Mouse (Mus musculus) limb, embryonic 13.5 days (tissue): Measurements from ENCODE around the gene Aven. TPM values are rescaled to one million over a fixed set of nuclear protein-coding genes. Genes with fewer than 3 reads are reported as not detected.
A peak's percentile ranks its signal among the peaks of the same experiment; 100 is the strongest.

Experiments used
- ATAC-seq: fragments of 200-750 bp; cut with Nextera tagmentation; 2 replicates; pipeline ENCODE4 v1.8.0; 2017; ENCODE audit warnings: low read depth, moderate number of reproducible peaks, moderate TSS enrichment; ENCODE audit not compliant: low FRiP score
- H3K27ac ChIP-seq: fragments of 300-500 bp; sonication (generic); 2 replicates; pipeline ENCODE4 v1.5.1; 2015; ENCODE audit warnings: inconsistent platforms, mild to moderate bottlenecking, moderate library complexity
- H3K27me3 ChIP-seq: fragments of 300-500 bp; sonication (generic); 2 replicates; pipeline ENCODE4 v1.6.1; 2015; ENCODE audit warnings: mild to moderate bottlenecking, inconsistent platforms
- H3K36me3 ChIP-seq: fragments of 300-500 bp; sonication (generic); 2 replicates; pipeline ENCODE4 v1.6.1; 2015; ENCODE audit warnings: inconsistent platforms, mild to moderate bottlenecking, moderate library complexity
- H3K4me1 ChIP-seq: fragments of 300-500 bp; sonication (generic); 2 replicates; pipeline ENCODE4 v1.6.1; 2015; ENCODE audit warnings: inconsistent platforms
- H3K4me2 ChIP-seq: fragments of 300-500 bp; sonication (generic); replicated peaks from 2 replicates; pipeline ENCODE4 v1.6.1; 2015; ENCODE audit warnings: inconsistent platforms, mild to moderate bottlenecking, moderate library complexity
- H3K4me3 ChIP-seq: fragments of 300-500 bp; sonication (generic); 2 replicates; pipeline ENCODE4 v1.5.1; 2015; ENCODE audit warnings: moderate library complexity, mild to moderate bottlenecking, inconsistent platforms
- H3K9ac ChIP-seq: fragments of 300-500 bp; sonication (generic); 2 replicates; pipeline ENCODE4 v1.6.1; 2015; ENCODE audit warnings: mild to moderate bottlenecking, inconsistent platforms
- H3K9me3 ChIP-seq: fragments of 300-500 bp; sonication (generic); 2 replicates; pipeline ENCODE4 v1.6.1; 2016; ENCODE audit warnings: inconsistent platforms
- WGBS: fragments of 180-500 bp; shearing (Covaris S2); methylation state at CpG from one replicate; pipeline ENCODE4 v1.1.7; 2015; 5-methylcytosine and 5-hydroxymethylcytosine counted together
- polyA plus RNA-seq: library from polyadenylated mRNA; unstranded; fragments of >200 nt; fragmentation: Nextera tagmentation; extraction: Ambion mirVana; gene quantifications from 2 replicates; pipeline ENCODE4 v1.2.1, GENCODE M21; 2015

Aven gene
- polyA plus RNA-seq, 1 experiment from 2014 or later, result 6.8 TPM

DNA sequence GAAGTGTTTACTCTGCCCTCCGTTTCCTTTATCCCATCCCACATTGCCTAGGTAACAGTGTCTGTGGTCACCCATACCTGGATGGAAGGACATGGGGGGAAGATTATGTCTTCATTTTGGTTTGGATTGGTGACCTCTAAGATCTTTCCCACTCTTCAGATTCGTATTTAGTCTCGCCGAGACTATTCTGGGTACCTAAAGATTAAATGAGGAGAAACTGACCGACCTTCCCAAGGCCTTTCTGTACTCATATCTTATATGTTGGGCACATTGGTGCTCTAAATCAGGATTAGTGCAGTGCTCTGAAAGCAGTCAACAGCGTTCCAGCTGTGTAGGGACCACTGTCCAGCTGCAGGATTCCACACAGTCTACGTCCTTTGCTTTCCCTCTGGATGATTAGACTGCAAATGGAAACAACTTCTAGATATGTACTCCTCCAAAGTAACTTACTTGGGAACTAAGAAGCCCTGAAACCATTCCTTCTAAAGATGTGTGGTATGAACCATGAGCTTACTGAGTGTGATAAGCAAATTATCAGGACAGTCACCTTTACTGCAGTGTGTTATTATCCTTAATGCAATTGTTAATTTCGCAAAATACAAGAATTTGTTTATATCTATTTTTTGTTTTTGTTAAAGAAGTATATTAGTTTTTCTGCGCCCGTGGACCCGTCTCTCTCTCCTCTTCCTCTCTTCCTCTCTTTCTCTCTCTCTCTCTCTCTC is 936 bp downstream of the Aven start:
- H3K27me3 ChIP-seq, result no peaks in the 10 kb centered on the region
- H3K27ac ChIP-seq, result peak overlapping the region; percentile 99; the same call in 1 of the 2 replicates
- peaks cover 16% of the 10 kb centered on the region for H3K4me1 ChIP-seq
- ATAC-seq, result no peak; the same call in 1 of the 2 replicates
- H3K4me2 ChIP-seq, result peak overlapping the region; percentile 68
- H3K4me3 ChIP-seq, result peak overlapping the region; percentile 75
- no peaks in the 10 kb centered on the region for H3K36me3 ChIP-seq
- H3K9ac ChIP-seq, result peak overlapping the region; percentile 99
- H3K9me3 ChIP-seq, result no peaks in the 10 kb centered on the region
- 43% methylated on average over 11 of the region's 11 CpGs for WGBS

DNA sequence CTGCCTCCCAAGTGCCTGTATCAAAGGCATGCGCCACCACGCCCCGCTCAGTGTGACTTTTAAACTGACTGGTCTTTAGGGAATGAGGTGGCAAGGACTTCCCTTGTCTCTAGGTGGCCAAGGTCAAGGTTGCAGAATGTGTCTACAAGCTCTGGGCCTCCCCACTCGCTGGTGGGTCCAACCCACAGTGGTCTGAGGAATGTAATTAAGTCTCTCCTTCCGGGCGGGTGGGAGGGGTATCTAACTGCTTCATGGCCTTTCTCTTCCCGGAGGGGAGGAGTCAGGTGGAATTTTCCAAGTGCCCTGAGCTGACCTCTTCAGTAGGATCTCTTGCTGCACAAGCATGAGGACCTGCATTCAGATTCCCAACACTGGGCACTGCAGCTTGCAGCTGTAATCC is 5.1 kb downstream of the Aven start:
- no peak overlapping the region for H3K27ac ChIP-seq
- no peak overlapping the region for H3K4me3 ChIP-seq
- H3K27me3 ChIP-seq, result no peaks in the 10 kb centered on the region
- ATAC-seq, result no peak
- no peaks in the 10 kb centered on the region for H3K36me3 ChIP-seq
- no peaks in the 10 kb centered on the region for H3K9me3 ChIP-seq
- no peak overlapping the region for H3K4me2 ChIP-seq
- no peak overlapping the region for H3K9ac ChIP-seq
- WGBS, result 70% methylated on average over 7 of the region's 7 CpGs
- H3K4me1 ChIP-seq, result peaks cover 14% of the 10 kb centered on the region

DNA sequence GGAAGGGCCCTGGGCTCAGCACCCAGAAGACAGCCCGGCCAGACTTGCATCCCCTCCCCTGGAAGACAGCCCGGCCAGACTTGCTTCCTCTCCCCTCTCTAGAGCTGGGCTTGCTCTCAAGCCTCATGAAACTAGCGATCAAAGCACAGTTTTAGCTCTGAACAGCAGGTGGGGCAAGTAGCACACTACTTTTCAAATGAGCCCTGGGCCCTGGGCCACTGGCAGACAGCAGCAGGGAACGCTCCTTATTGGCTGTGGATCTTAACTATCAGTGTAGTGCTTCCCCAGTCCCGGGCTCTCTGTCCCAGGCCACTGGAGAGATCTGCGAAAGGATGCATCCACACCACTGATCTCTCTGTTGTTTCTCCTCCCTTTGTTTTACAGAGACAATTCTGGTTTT is 8.4 kb downstream of the Aven start:
- Histone ChIP-seq H3K36me3 (no peaks in the 10 kb centered on the region), H3K9me3 (no peaks in the 10 kb centered on the region), H3K4me3 (no peak overlapping the region), H3K9ac (peak overlapping the region; percentile 8; the same call in 1 of the 2 replicates), H3K27ac (no peak overlapping the region), H3K27me3 (no peaks in the 10 kb centered on the region), H3K4me2 (0 out of 2 replicates have a peak overlapping the region, but pooled peaks have one; percentile 16), H3K4me1 (0 out of 2 replicates have a peak, but pooled peaks cover 8% of the 10 kb centered on the region)
- WGBS, result 4% methylated on average over 6 of the region's 6 CpGs
- peak; percentile 86 for ATAC-seq

DNA sequence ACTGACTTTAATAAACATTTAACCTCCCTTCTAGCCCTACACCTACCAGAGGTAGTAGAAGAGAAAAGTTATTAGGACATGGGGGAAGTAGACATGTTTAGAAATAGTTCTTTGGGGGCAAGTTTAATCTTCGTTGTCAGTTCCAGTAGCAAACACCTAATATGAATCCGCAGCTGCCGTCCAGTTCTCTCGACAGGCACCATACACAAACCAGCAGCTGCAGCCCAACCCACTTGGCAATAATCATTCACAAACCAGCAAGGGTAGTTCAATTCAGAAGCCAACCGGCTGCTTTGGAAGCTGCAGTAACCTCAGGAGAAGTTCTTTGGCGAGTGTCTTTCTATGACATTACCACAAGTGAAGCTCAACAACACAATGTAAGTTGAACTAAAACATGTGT is 11.2 kb downstream of the Aven start:
- 87% methylated on average over 6 of the region's 6 CpGs for WGBS
- Histone ChIP-seq H3K4me2 (no peak overlapping the region), H3K4me3 (no peak overlapping the region), H3K9ac (no peak overlapping the region), H3K27ac (no peak overlapping the region), H3K36me3 (no peaks in the 10 kb centered on the region), H3K9me3 (no peaks in the 10 kb centered on the region), H3K27me3 (no peaks in the 10 kb centered on the region), H3K4me1 (0 out of 2 replicates have a peak, but pooled peaks cover 5% of the 10 kb centered on the region)
- no peak for ATAC-seq

DNA sequence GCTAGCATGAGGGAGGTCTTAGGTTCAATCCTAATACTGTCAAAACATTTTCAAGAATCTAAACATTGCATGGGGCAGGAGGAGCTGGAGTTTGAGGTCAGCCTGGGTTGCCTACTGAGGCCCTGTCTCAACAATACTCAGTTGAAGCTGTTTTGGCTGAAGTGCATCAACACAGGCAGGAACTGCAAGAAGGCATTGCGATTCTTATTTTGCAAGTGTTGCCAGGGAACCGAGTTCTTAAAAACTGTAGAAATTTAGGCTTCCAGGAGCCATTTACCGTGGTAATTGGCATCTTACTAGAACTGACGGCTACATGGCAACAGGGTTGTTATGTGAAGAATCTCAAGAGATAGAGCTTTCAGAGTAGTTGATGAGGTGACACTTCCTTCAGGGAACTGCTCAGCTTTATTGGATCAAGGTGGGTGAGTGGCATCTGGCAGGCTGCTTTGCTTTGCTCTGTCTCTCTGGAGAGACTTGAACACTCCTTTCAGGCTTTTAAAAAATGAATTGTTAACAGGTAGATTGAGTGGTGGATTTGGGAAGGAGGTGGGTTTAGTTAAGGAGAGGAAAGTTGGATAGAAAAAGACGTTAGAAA is 14.2 kb downstream of the Aven start:
- no peak; the same call in 1 of the 2 replicates for ATAC-seq
- H3K27ac ChIP-seq, result no peak overlapping the region
- H3K9me3 ChIP-seq, result no peaks in the 10 kb centered on the region
- no peak overlapping the region for H3K4me2 ChIP-seq
- no peaks in the 10 kb centered on the region for H3K27me3 ChIP-seq
- no peak overlapping the region for H3K4me3 ChIP-seq
- H3K9ac ChIP-seq, result no peak overlapping the region
- H3K36me3 ChIP-seq, result no peaks in the 10 kb centered on the region
- H3K4me1 ChIP-seq, result no peaks in the 10 kb centered on the region
- WGBS, result 38% methylated on average over 5 of the region's 5 CpGs

DNA sequence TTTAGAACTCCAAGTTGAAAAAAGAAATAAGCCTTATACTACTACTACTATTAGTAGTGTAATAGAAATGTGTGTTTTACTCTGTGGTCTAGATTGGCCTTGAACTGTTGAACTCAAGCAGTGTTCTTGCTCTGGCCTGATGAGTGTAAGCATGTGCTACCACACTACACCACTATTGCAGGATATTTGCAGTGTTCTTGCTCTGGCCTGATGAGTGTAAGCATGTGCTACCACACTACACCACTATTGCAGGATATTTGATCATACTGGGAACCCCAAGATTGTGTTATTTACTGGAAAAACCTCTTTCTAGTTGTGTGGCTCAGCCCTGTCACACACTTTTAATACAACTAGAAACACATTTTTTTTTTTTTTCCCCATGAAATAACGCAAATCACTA is 14.7 kb downstream of the Aven start:
- H3K27ac ChIP-seq, result no peak overlapping the region
- H3K9ac ChIP-seq, result no peak overlapping the region
- H3K4me3 ChIP-seq, result no peak overlapping the region
- no peak for ATAC-seq
- no peaks in the 10 kb centered on the region for H3K36me3 ChIP-seq
- WGBS, result 89% methylated on average over 1 of the region's 1 CpGs
- H3K9me3 ChIP-seq, result no peaks in the 10 kb centered on the region
- no peaks in the 10 kb centered on the region for H3K27me3 ChIP-seq
- no peaks in the 10 kb centered on the region for H3K4me1 ChIP-seq
- H3K4me2 ChIP-seq, result no peak overlapping the region

DNA sequence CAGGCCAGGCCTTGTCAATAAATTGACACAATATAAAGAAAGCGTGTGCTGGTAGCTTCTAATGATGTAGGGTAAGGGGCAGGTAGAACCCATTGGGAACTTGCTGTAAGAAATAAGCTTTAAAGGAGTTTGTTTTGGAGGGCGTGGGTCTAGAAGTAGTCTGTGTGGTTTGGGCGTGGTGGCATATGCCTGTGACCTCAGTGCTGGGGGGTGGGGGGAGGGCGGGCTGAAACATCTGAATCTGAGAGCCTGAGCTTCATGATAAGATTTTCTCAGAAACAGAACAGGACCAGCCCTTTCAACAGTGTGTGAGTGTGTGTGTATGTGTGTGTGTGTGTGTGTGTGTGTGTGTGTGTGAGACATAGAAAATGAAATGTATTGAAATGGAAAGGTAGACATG is 17.4 kb downstream of the Aven start:
- H3K27ac ChIP-seq, result no peak overlapping the region
- H3K4me2 ChIP-seq, result no peak overlapping the region
- no peaks in the 10 kb centered on the region for H3K36me3 ChIP-seq
- WGBS, result 85% methylated on average over 4 of the region's 4 CpGs
- H3K9me3 ChIP-seq, result no peaks in the 10 kb centered on the region
- no peaks in the 10 kb centered on the region for H3K4me1 ChIP-seq
- H3K9ac ChIP-seq, result no peak overlapping the region
- no peak overlapping the region for H3K4me3 ChIP-seq
- H3K27me3 ChIP-seq, result no peaks in the 10 kb centered on the region
- no peak for ATAC-seq

DNA sequence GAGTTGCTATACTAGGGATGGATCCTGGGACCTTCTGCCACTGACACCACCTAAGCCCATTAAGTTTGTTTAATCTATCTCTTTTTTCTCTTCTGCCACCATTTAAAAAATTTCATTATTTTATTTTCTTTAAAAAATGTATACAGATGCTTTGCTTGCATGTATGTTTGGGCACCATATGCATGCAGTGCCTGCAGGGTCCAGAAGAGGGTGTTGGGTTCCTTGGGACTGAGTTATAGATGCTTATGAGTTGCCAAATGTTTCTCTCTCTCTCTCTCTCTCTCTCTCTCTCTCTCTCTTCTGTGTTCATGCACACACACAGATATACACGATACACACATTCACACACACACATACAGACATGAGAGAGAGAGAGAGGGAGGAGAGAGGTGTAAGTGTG is 20.3 kb downstream of the Aven start:
- H3K4me2 ChIP-seq, result no peak overlapping the region
- H3K27ac ChIP-seq, result no peak overlapping the region
- WGBS, result 100% methylated on average over 1 of the region's 1 CpGs
- peaks cover 3% of the 10 kb centered on the region; the same call in 1 of the 2 replicates for H3K36me3 ChIP-seq
- no peak overlapping the region for H3K4me3 ChIP-seq
- no peak overlapping the region for H3K9ac ChIP-seq
- no peaks in the 10 kb centered on the region for H3K27me3 ChIP-seq
- ATAC-seq, result no peak
- no peaks in the 10 kb centered on the region for H3K4me1 ChIP-seq
- H3K9me3 ChIP-seq, result no peaks in the 10 kb centered on the region

DNA sequence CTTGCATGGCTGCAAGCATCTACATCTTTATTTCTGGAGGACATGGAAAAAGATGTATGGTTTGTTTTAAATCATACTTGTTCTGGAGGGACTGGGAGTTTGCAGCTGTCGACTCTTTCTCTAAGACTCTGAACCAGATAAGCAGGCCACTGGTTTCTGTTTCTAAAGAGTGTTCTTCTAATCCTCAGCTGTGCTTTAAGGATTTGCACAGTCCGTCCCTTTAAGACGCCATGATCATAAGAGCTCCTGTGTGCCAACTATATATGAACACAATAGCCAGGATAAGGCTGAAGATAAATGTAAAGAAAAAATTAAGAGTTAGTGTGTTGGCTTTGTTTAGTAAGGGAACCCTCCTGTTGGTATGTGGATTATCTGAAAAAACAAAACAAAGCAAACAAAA is 24.0 kb downstream of the Aven start:
- Histone ChIP-seq H3K9me3 (no peaks in the 10 kb centered on the region), H3K4me2 (no peak overlapping the region), H3K4me3 (no peak overlapping the region), H3K9ac (no peak overlapping the region), H3K36me3 (peaks cover 3% of the 10 kb centered on the region; the same call in 1 of the 2 replicates), H3K27ac (no peak overlapping the region), H3K4me1 (no peaks in the 10 kb centered on the region), H3K27me3 (no peaks in the 10 kb centered on the region)
- 83% methylated on average over 3 of the region's 3 CpGs for WGBS
- no peak for ATAC-seq

DNA sequence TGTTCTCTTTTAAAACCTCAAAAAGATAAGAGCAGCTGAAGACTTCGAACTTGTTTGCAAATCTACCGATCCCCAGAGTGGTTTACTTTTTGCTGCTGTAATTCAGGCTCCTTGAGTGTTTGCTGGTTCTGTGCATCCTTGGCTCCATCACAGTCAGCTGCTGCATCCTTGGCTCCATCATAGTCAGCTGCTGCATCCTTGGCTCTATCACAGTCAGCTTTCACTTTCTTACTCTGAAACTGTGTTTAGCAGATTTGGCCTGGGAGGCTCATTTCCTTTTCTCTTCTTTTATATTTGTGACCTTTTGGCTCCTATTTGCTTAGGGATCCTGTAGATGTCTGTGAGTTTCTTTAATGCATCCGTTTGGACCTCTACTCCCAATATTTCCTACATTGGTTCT is 24.5 kb downstream of the Aven start:
- 93% methylated on average over 3 of the region's 3 CpGs for WGBS
- no peaks in the 10 kb centered on the region for H3K9me3 ChIP-seq
- no peaks in the 10 kb centered on the region for H3K4me1 ChIP-seq
- H3K9ac ChIP-seq, result no peak overlapping the region
- H3K27me3 ChIP-seq, result no peaks in the 10 kb centered on the region
- no peak overlapping the region for H3K4me2 ChIP-seq
- H3K36me3 ChIP-seq, result peaks cover 3% of the 10 kb centered on the region; the same call in 1 of the 2 replicates
- no peak overlapping the region for H3K4me3 ChIP-seq
- ATAC-seq, result no peak
- no peak overlapping the region for H3K27ac ChIP-seq

DNA sequence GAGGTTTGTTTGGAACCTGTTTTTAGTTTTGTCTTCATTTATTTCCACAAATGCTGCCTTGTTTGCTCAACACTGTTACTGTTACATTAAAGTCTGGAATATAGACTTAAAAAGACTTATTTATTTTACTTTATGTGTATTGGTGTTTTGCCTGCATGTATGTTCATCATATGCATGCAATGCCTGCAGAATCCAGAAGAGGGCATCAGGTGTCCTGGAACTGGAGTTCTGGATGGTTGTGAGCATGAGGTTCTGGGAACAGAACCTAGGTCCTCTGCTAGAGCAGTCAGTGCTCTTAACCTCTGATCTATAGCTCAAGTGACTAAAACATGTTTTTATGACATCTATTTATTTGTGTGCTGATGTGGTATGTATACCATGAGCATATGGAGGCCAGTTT is 25.8 kb downstream of the Aven start:
- Histone ChIP-seq H3K27me3 (no peaks in the 10 kb centered on the region), H3K36me3 (peaks cover 3% of the 10 kb centered on the region; the same call in 1 of the 2 replicates), H3K9ac (no peak overlapping the region), H3K4me1 (no peaks in the 10 kb centered on the region), H3K4me3 (no peak overlapping the region), H3K27ac (no peak overlapping the region), H3K4me2 (no peak overlapping the region), H3K9me3 (no peaks in the 10 kb centered on the region)
- ATAC-seq, result no peak

DNA sequence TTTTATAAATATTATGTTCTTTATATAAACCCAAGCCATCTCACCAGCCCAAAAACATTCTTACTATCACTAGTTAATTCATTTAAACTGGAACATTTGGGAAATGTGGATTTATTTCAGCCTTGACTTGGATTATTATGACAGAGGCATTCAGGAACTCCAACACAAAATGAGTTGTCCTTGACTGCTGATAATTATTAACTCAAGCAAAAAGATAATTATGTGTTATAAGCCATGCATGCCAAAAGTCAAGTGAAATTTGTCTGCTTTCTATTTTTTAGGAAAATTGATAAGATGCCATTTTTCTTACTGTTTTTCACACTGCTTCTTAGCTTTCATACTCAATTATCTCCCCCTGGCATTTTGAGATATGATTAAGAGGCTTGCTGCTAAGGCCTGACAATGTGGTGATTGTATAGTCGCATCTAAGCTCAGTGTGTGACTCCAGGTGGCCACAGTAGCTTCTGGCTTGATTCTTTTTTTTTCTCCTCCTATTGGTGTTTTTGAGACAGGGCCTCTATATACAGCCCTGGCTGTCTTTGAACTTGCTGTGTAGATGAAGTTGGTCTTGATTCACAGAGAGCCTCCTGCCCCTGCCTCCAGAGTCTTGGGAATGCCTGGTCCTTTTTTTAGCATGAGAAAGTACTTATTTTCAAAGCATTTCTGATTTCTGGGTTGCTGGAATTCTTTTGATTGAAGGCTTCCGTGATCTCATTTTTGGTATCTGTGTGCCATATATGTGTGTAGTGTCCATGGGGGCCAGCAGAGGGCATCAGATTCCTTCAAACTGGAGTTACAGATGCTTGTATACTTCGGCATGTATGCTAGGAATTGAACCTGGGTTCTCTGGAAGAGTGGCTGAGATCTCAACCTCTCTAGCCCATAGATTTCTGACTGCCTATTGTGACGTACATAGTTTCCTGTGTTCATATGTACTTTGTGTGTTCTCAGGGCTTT is 28.0 kb downstream of the Aven start:
- Histone ChIP-seq H3K4me2 (no peak overlapping the region), H3K9me3 (no peaks in the 10 kb centered on the region), H3K4me3 (no peak overlapping the region), H3K27me3 (no peaks in the 10 kb centered on the region), H3K27ac (no peak overlapping the region), H3K36me3 (peaks cover 3% of the 10 kb centered on the region; the same call in 1 of the 2 replicates), H3K4me1 (no peaks in the 10 kb centered on the region), H3K9ac (no peak overlapping the region)
- no peak for ATAC-seq
- WGBS, result 83% methylated on average over 4 of the region's 4 CpGs
